Mouse (Mus musculus) myocyte (in vitro differentiated cells): Measurements from ENCODE around the gene Kcnj4.

ENCODE experiments used
- CEBPB ChIP-seq: IDR thresholded peaks from 2 replicates; pipeline ENCODE4 v1.6.1; 2011; ENCODE audit warnings: mild to moderate bottlenecking, moderate library complexity; ENCODE audit not compliant: poor library complexity, insufficient read depth, severe bottlenecking
- MYOG ChIP-seq, 3 experiments: IDR thresholded peaks; one replicate each; pipeline ENCODE4 v1.6.1; 2011; ENCODE audit warnings: control low read depth in 2 of 3, low read depth in 2 of 3, mild to moderate bottlenecking in 2 of 3; ENCODE audit not compliant: insufficient read length in 2 of 3, control insufficient read depth in 1 of 3, insufficient read depth in 1 of 3
- POLR2A ChIP-seq: IDR thresholded peaks from one replicate; pipeline ENCODE4 v1.6.1; 2011; ENCODE audit warnings: low read depth, mild to moderate bottlenecking, control low read depth, moderate library complexity; ENCODE audit not compliant: insufficient read length
- POLR2AphosphoS2 ChIP-seq: IDR thresholded peaks from one replicate; pipeline ENCODE4 v1.6.1; 2011; ENCODE audit warnings: low read depth, control low read depth; ENCODE audit not compliant: insufficient read length
- TCF3 ChIP-seq: IDR thresholded peaks from one replicate; pipeline ENCODE4 v1.6.1; 2011; ENCODE audit warnings: low read depth, control low read depth; ENCODE audit not compliant: insufficient read length
- USF1 ChIP-seq: IDR thresholded peaks from one replicate; pipeline ENCODE4 v1.6.1; 2011; ENCODE audit warnings: low read depth, mild to moderate bottlenecking, control low read depth, moderate library complexity

DNA sequence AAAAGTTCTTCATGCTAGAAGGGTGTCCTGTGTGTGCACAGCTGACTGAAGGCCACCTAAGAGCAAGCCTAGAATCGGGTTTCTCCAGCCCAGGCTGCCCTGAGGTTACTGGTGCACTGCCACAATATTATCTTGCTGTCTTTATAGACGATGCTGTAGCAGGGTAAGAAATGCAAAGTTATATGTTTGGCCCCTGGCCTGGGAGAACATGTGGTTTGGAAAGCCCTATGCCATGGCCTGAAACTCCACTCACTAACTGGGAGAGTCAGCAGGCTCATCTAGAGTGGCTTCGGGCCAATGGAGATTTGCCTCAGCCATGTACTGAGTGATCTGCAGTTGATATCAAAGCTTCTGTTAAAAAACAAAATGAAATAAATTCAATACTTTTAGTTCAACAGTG lies 28.8 kb upstream of the Kcnj4 start:
- TF ChIP-seq POLR2A (no peak), POLR2AphosphoS2 (no peak), USF1 (no peak), TCF3 (no peak), CEBPB (no peak), MYOG (IDR thresholded peaks at IDR 0.05; ENCODE audit: control insufficient read depth in 1 of 3, insufficient read depth in 1 of 3, insufficient read length in 2 of 3, low read depth in 2 of 3) (no peak)
